Mouse (Mus musculus) testis, adult 2 months (tissue): ENCODE results near the gene Gramd1b.

Experiments
- CTCF ChIP-seq: fragments of 200-500 bp; IDR thresholded peaks from 2 replicates; pipeline ENCODE4 v1.5.1; 2012; ENCODE audit warnings: low read depth, mild to moderate bottlenecking, inconsistent platforms, low read length, moderate library complexity; ENCODE audit not compliant: control insufficient read depth, insufficient read depth, insufficient replicate concordance
- POLR2A ChIP-seq: fragments of 200-500 bp; IDR thresholded peaks from 2 replicates; pipeline ENCODE4 v1.6.1; 2012; ENCODE audit warnings: low read depth, mild to moderate bottlenecking, inconsistent platforms, low read length, moderate library complexity; ENCODE audit not compliant: control insufficient read depth

DNA sequence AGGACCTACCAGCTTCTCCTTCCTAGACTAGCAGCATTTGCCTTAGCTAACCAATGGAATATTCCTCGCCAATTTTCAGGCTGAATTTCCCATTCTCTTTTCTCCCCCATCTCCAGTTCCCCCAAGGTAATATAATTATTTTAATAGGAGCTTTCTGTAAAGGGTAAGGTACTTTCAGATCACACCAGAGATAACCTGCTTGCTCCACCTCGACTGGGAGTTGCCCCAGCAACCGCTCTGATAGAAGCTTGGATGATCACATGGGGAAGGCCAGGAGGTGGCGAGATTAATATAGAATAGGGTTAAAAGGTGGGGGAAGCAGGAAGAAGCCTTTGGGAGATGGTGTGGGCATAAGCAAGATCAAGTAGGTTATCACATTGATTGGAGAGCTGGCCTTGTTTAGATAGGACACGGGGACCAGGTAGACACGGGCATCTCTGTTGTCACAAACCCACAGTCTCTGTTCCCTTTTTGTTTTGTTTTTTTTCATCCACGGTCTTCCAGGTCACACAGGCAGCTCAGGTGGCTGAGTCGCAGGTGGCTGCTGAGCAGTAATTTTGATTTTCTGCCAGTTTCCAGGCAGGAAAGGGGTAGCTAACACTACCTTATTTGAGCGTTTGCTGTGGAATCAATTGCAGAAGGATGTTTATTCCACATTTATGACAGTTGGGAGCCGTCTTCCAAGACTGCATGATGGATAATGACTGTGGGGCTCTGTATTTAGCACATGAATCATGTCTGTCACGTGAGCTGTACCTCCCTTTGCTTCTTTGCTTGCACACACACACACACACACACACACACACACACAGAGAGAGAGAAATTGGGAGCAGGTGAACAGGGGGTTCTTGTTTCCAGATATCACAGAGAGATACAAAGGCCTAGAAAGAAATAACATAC lies 47.8 kb upstream of the Gramd1b start:
- TF ChIP-seq CTCF = no peak
- no peak for TF ChIP-seq POLR2A
